Mouse (Mus musculus) liver, embryonic 14.5 days (tissue): ENCODE results near the gene Tox2. TPM values are rescaled to one million over a fixed set of nuclear protein-coding genes. Genes with fewer than 3 reads are reported as not detected.

Experiments used
- ATAC-seq: fragments of 200-750 bp; cut with Nextera tagmentation; 2 replicates; pipeline ENCODE4 v1.8.0; 2017; ENCODE audit warnings: moderate number of reproducible peaks, mild to moderate bottlenecking, moderate library complexity; ENCODE audit not compliant: insufficient read depth
- DNase-seq, 3 experiments: peaks; one replicate each; pipeline ENCODE4 v3.0.0-alpha.2; 2012 to 2013; ENCODE audit warnings: low read depth in 3 of 3, low spot score in 3 of 3
- H3K27ac ChIP-seq: fragments of 300-500 bp; sonication (generic); 2 replicates; pipeline ENCODE4 v1.5.1; 2014; ENCODE audit warnings: moderate library complexity, mild to moderate bottlenecking, control low read depth, inconsistent platforms
- H3K27me3 ChIP-seq: fragments of 300-500 bp; sonication (generic); 2 replicates; pipeline ENCODE4 v1.6.1; 2014; ENCODE audit warnings: mild to moderate bottlenecking, low read length, moderate library complexity; ENCODE audit not compliant: control insufficient read depth, insufficient read depth
- H3K36me3 ChIP-seq: fragments of 300-500 bp; sonication (generic); replicated peaks from 2 replicates; pipeline ENCODE4 v1.6.1; 2014; ENCODE audit warnings: low read depth; ENCODE audit not compliant: control insufficient read depth, insufficient read depth
- H3K4me1 ChIP-seq, 2 experiments: fragments of 200-500 bp in 1 of 2; fragments of 300-500 bp in 1 of 2; sonication (generic) in 1 of 2; replicated peaks; 2 replicates each; pipeline ENCODE4 v1.6.1; 2012 to 2014; ENCODE audit warnings: antibody characterized with exemption in 1 of 2, inconsistent platforms in 1 of 2, low read length in 1 of 2; ENCODE audit not compliant: control insufficient read depth in 2 of 2, insufficient read depth in 2 of 2
- H3K4me2 ChIP-seq: fragments of 300-500 bp; sonication (generic); 2 replicates; pipeline ENCODE4 v1.6.1; 2014; ENCODE audit warnings: low read depth, mild to moderate bottlenecking, control low read depth, moderate library complexity
- H3K4me3 ChIP-seq, 2 experiments: fragments of 200-500 bp in 1 of 2; fragments of 300-500 bp in 1 of 2; sonication (generic) in 1 of 2; 2 replicates each; pipeline ENCODE4 v1.5.1; 2012 to 2014; ENCODE audit warnings: low read depth in 2 of 2, low read length in 2 of 2, mild to moderate bottlenecking in 2 of 2, control low read depth in 1 of 2, inconsistent platforms in 1 of 2, moderate library complexity in 1 of 2; ENCODE audit not compliant: insufficient read depth in 1 of 2
- H3K9ac ChIP-seq: fragments of 300-500 bp; sonication (generic); replicated peaks from 2 replicates; pipeline ENCODE4 v1.6.1; 2014; ENCODE audit warnings: mild to moderate bottlenecking, control low read depth, moderate library complexity
- H3K9me3 ChIP-seq: fragments of 300-500 bp; sonication (generic); 2 replicates; pipeline ENCODE4 v1.6.1; 2016; ENCODE audit warnings: low read length, mixed read lengths; ENCODE audit not compliant: control insufficient read depth
- CTCF ChIP-seq: IDR thresholded peaks from 2 replicates; pipeline ENCODE4 v1.5.1; 2016; ENCODE audit warnings: antibody characterized with exemption, low read depth, control low read depth
- EP300 ChIP-seq: IDR thresholded peaks from 2 replicates; pipeline ENCODE4 v1.6.1; 2016; ENCODE audit warnings: antibody characterized with exemption, low read depth
- WGBS: fragments of 180-500 bp; shearing (Covaris S2); extraction: QIAGEN DNeasy Blood & Tissue Kit; methylation state at CpG from one replicate; pipeline ENCODE4 v1.1.7; 2014; ENCODE audit not compliant: insufficient replicate concordance; 5-methylcytosine and 5-hydroxymethylcytosine counted together
- polyA plus RNA-seq, 2 experiments: library from polyadenylated mRNA; depleted of rRNA in 1 of 2; stranded (reverse) in 1 of 2; unstranded in 1 of 2; fragments of >200 nt; fragmentation: Nextera tagmentation in 1 of 2; extraction: Ambion mirVana in 1 of 2; gene quantifications; 2 replicates each; pipeline versions ENCODE4 v1.2.1 to v1.2.3; 2012 to 2014

The Tox2 gene
- polyA plus RNA-seq, 2 experiments = 0.25 to 0.71 TPM

- Histone ChIP-seq H3K4me2 (no peak overlapping the region), H3K9me3 (no peaks in the 10 kb centered on the region), H3K27me3 (no peaks in the 10 kb centered on the region), H3K4me1 (no peaks in the 10 kb centered on the region), H3K4me3 (no peak overlapping the region), H3K36me3 (no peaks in the 10 kb centered on the region), H3K27ac (no peak overlapping the region), H3K9ac (no peak overlapping the region)
- no peak for TF ChIP-seq EP300
- TF ChIP-seq CTCF = no peak
- DNase-seq (no peak), ATAC-seq (no peak)
- WGBS = 55% methylated on average over 11 of the region's 11 CpGs
Observed at GRCm38 (mm10) chr2:163296999-163297630, 94.2 kb downstream of the Tox2 start.

GRCm38 (mm10) chr2:163300069-163301060 is 97.4 kb downstream of the Tox2 start:
- ATAC-seq = no peak
- no peaks in the 10 kb centered on the region for H3K9me3 ChIP-seq
- H3K4me2 ChIP-seq = no peak overlapping the region
- no peaks in the 10 kb centered on the region for H3K27me3 ChIP-seq
- 53% methylated on average over 14 of the region's 14 CpGs for WGBS
- H3K36me3 ChIP-seq = no peaks in the 10 kb centered on the region
- H3K4me3 ChIP-seq = no peak overlapping the region
- H3K9ac ChIP-seq = no peak overlapping the region
- no peak for DNase-seq
- TF ChIP-seq CTCF (no peak), EP300 (no peak)
- no peak overlapping the region for H3K27ac ChIP-seq
- H3K4me1 ChIP-seq = no peaks in the 10 kb centered on the region

- 41% methylated on average over 5 of the region's 5 CpGs for WGBS
- TF ChIP-seq EP300 = no peak
- TF ChIP-seq CTCF = 0 out of 2 replicates have a peak, but pooled peaks have one; percentile 13
- Histone ChIP-seq H3K4me2 (no peak overlapping the region), H3K9ac (no peak overlapping the region), H3K4me1 (no peaks in the 10 kb centered on the region), H3K27me3 (no peaks in the 10 kb centered on the region), H3K9me3 (no peaks in the 10 kb centered on the region), H3K36me3 (no peaks in the 10 kb centered on the region), H3K27ac (no peak overlapping the region), H3K4me3 (no peak overlapping the region)
- DNase-seq (no peak), ATAC-seq (no peak)
Observed at GRCm38 (mm10) chr2:163301641-163302040, 98.7 kb downstream of the Tox2 start.

GRCm38 (mm10) chr2:163303037-163303436 is 100.1 kb downstream of the Tox2 start:
- Histone ChIP-seq H3K4me2 (no peak overlapping the region), H3K4me3 (no peak overlapping the region), H3K27me3 (no peaks in the 10 kb centered on the region), H3K36me3 (no peaks in the 10 kb centered on the region), H3K9ac (no peak overlapping the region), H3K4me1 (no peaks in the 10 kb centered on the region), H3K27ac (no peak overlapping the region), H3K9me3 (no peaks in the 10 kb centered on the region)
- no peak for ATAC-seq
- WGBS = 68% methylated on average over 9 of the region's 9 CpGs
- DNase-seq = no peak
- no peak for TF ChIP-seq EP300
- no peak for TF ChIP-seq CTCF

GRCm38 (mm10) chr2:163309376-163309775 is 106.5 kb downstream of the Tox2 start:
- Histone ChIP-seq H3K9me3 (no peaks in the 10 kb centered on the region), H3K9ac (no peak overlapping the region), H3K4me2 (no peak overlapping the region), H3K4me1 (no peaks in the 10 kb centered on the region), H3K27ac (no peak overlapping the region), H3K27me3 (no peaks in the 10 kb centered on the region), H3K36me3 (no peaks in the 10 kb centered on the region), H3K4me3 (no peak overlapping the region)
- WGBS = 80% methylated on average over 17 of the region's 17 CpGs
- DNase-seq (no peak), ATAC-seq (no peak)
- TF ChIP-seq CTCF = no peak
- TF ChIP-seq EP300 = no peak
